Mouse (Mus musculus) activated CD4-positive, CD25-positive, alpha-beta regulatory T cell, adult 4 months (primary cell): ENCODE data around the gene Ppp1r13l. TPM values are rescaled to one million over a fixed set of nuclear protein-coding genes. Genes with fewer than 3 reads are reported as not detected.

Experiments
- ATAC-seq: one replicate; pipeline ENCODE4 v1.8.0; 2017
- polyA plus RNA-seq, 2 experiments: library from polyadenylated mRNA; unstranded; fragments of 100-300 nt; shearing (Covaris generic); gene quantifications; one replicate each; pipeline ENCODE4 v1.2.1; 2017

Ppp1r13l gene
- polyA plus RNA-seq, 2 experiments from 2014 or later: 0.17 TPM; not detected in 1

GRCm38 (mm10) chr7:19420121-19420520 is 60.6 kb downstream of the Ppp1r13l start:
- no peak for ATAC-seq

DNA sequence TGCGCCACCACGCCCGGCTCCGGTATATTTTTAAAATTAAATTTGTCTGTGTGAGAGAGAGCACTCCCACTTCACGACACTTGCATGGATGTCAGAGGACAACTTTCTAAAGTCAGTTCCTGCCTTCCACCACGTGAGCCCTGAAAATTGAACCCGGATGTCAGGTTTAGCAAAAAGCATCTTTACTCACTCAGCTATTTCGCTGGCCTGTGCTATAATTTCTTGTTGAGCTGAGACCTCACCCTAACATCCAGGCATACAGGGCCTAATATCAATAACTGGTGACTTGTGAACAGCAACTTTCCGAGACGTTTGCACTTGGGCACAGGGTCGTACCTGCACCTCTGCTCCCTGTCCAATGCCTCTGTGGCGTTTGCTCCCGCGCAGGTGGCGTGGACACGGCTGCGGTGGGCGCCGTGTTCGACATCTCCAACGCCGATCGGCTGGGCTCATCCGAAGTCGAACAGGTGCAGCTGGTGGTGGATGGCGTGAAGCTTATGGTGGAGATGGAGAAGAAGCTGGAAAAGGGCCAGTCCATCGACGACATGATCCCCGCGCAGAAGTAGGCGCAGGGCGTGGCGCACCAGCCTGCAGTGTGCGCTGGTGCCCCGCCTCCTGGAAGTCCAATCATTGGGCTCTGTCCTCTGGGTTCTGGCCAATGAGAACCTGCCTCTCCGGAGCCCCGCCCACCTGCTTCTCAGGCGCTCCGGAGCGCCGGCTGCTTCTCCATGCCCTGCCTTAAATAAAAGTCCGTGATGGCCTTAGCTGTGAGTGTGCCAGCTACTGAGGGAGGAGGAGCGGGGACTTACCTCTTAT is 61.5 kb downstream of the Ppp1r13l start:
- ATAC-seq: peak; percentile 97

DNA sequence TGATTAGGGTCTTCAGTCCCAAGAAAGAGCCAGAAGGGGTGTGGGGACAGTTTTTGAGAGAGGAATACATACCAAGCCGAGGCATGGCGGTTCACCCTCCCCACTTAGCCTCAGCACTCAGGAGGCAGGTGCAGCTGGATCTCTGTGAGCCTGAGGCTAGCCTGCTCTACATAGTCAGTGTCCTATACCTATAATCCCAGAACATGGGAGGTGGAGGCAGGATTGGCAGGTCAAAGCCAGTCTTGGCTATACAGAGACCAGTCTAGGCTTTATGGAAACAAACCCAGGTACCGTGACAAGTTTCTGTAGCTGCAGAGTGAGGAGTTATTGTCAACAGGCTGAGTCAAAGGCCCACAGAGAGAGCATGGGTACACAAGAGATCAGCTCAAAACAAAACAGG is 63.5 kb downstream of the Ppp1r13l start:
- ATAC-seq: no peak

DNA sequence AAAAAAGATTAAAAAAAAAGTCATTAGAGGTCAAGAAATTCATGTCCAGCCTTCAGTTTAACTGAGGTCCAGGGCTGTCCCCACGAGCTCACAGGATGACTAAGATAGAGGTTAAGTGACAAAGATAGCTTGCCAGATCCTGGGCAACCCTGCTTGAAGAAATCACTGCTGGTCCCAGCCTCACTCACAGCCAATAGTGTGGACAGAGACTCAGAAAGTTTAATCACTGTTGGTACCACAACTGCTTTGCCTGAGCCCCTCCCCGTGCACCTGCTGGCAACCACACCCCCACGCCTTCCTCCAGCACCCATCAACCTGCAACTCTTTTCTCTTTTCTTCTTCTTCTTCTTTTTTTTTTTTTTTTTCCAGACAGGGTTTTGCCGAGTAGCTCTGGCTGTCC is 64.5 kb downstream of the Ppp1r13l start:
- no peak for ATAC-seq

DNA sequence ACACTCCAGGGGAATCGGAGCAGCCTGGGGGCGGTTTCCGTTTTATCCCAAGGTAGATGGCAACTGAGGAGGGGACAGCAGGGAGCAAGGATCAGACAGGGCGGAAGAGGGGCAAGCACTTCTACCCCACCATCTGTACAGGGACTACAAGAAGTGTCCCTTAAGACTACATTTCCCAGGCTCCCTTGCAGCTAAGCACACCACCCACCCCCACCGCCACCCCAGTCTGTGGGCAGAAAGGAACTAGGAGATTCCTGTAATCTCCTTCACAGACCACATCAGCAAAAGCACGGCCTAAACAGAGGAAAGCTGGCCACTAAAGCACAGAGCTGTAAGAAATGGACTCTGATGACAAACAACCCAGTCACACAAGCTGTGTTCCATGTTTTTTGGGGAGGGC is 66.8 kb downstream of the Ppp1r13l start:
- ATAC-seq: no peak

DNA sequence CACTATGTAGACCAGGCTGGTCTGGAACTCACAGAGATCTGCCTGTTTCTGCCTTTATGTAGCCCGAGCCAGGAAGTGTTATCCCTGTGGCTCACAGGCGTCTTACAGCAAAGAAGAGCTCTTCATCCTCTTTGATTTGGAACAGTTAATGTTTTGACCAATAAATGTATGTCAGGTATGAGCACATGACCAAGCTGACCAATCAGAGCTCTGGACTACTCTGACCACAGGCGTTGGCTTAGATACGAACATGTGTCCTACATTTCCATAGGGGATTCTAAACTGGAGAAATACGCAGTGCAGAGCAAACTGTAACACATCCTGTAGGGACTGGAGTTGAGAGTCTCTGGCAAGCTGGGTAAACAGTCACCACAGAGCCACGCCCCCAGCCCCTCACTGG is 67.3 kb downstream of the Ppp1r13l start:
- no peak for ATAC-seq

Other genes starting within 250 kb of the Ppp1r13l start
- not detected for gene Gm4969, start 241.4 kb upstream of the Ppp1r13l start, polyA plus RNA-seq
- gene Fbxo46, start 239.9 kb upstream of the Ppp1r13l start, polyA plus RNA-seq: 10 to 100 TPM; 17.1 to 17.7 TPM
- 10 to 100 TPM in 1 of 2 experiments, 1 to 10 TPM in 1; 8.9 to 11.6 TPM for gene Qpctl, start 210.5 kb upstream of the Ppp1r13l start, polyA plus RNA-seq
- 10 to 100 TPM; 85.2 to 96.5 TPM for gene Snrpd2, start 210.0 kb upstream of the Ppp1r13l start, polyA plus RNA-seq
- not detected for gene Gipr, start 193.6 kb upstream of the Ppp1r13l start, polyA plus RNA-seq
- gene Eml2, start 183.3 kb upstream of the Ppp1r13l start, polyA plus RNA-seq: 10 to 100 TPM in 1 of 2 experiments, 1 to 10 TPM in 1; 5.2 to 16.9 TPM
- gene Gpr4, start 147.2 kb upstream of the Ppp1r13l start, polyA plus RNA-seq: under 1 TPM in 1 of 2 experiments, not detected in 1; 0.30 TPM
- 10 to 100 TPM; 16.6 to 16.9 TPM for gene Opa3, start 131.4 kb upstream of the Ppp1r13l start, polyA plus RNA-seq
- 100 to 1,000 TPM in 1 of 2 experiments, 10 to 100 TPM in 1; 96.0 to 113 TPM for gene Vasp, start 87.9 kb upstream of the Ppp1r13l start, polyA plus RNA-seq
- 1 to 10 TPM; 1.1 to 1.2 TPM for gene Ppm1n, start 79.7 kb upstream of the Ppp1r13l start, polyA plus RNA-seq
- not detected for gene Rtn2, start 77.1 kb upstream of the Ppp1r13l start, polyA plus RNA-seq
- 1 to 10 TPM in 1 of 2 experiments, under 1 TPM in 1; 0.79 to 1.1 TPM for gene Fosb, start 49.7 kb upstream of the Ppp1r13l start, polyA plus RNA-seq
- gene Ercc1, start 15.0 kb upstream of the Ppp1r13l start, polyA plus RNA-seq: 10 to 100 TPM; 61.1 to 72.3 TPM
- 10 to 100 TPM; 19.4 to 20.2 TPM for gene Cd3eap, start 266 bp upstream of the Ppp1r13l start, polyA plus RNA-seq
- gene Ercc2, start 22.3 kb downstream of the Ppp1r13l start, polyA plus RNA-seq: 10 to 100 TPM in 1 of 2 experiments, 1 to 10 TPM in 1; 4.7 to 10.8 TPM
- gene Klc3, start 44.4 kb downstream of the Ppp1r13l start, polyA plus RNA-seq: 1 to 10 TPM; 3.1 to 6.0 TPM
- gene Ckm, start 45.0 kb downstream of the Ppp1r13l start, polyA plus RNA-seq: under 1 TPM in 1 of 2 experiments, not detected in 1; 0.34 TPM
- 1 to 10 TPM; 1.2 to 2.7 TPM for gene Mark4, start 99.1 kb downstream of the Ppp1r13l start, polyA plus RNA-seq
- not detected for gene Exoc3l2, start 103.6 kb downstream of the Ppp1r13l start, polyA plus RNA-seq
- gene Bloc1s3, start 148.6 kb downstream of the Ppp1r13l start, polyA plus RNA-seq: under 1 TPM; 0.90 to 0.91 TPM
- gene Trappc6a, start 148.6 kb downstream of the Ppp1r13l start, polyA plus RNA-seq: 10 to 100 TPM; 38.7 to 44.6 TPM
- not detected for gene Nkpd1, start 158.1 kb downstream of the Ppp1r13l start, polyA plus RNA-seq
- 1 to 10 TPM; 3.2 TPM for gene Ppp1r37, start 203.3 kb downstream of the Ppp1r13l start, polyA plus RNA-seq
- 1 to 10 TPM in 1 of 2 experiments, under 1 TPM in 1; 0.46 to 2.3 TPM for gene Zfp296, start 217.5 kb downstream of the Ppp1r13l start, polyA plus RNA-seq
- gene Gemin7, start 217.8 kb downstream of the Ppp1r13l start, polyA plus RNA-seq: 10 to 100 TPM; 88.3 to 91.8 TPM
- gene Clasrp, start 244.7 kb downstream of the Ppp1r13l start, polyA plus RNA-seq: 1 to 10 TPM; 8.4 to 9.7 TPM